Mouse (Mus musculus) kidney, adult 2 months (tissue): ENCODE results near the gene Xrcc2. TPM values are rescaled to one million over a fixed set of nuclear protein-coding genes. Genes with fewer than 3 reads are reported as not detected.

Experiments
- DNase-seq: peaks from one replicate; pipeline ENCODE4 v3.0.0; 2021
- H3K27ac ChIP-seq: fragments of 200-500 bp; 2 replicates; pipeline ENCODE4 v1.5.1; 2012; ENCODE audit warnings: low read depth, low read length, control low read depth, inconsistent platforms; ENCODE audit not compliant: insufficient read depth
- H3K27me3 ChIP-seq: fragments of 200-500 bp; replicated peaks from 2 replicates; pipeline ENCODE4 v1.6.1; 2012; ENCODE audit warnings: mild to moderate bottlenecking, moderate library complexity, low read length, inconsistent platforms; ENCODE audit not compliant: control insufficient read depth, insufficient read depth
- H3K36me3 ChIP-seq: fragments of 200-500 bp; 2 replicates; pipeline ENCODE4 v1.6.1; 2012; ENCODE audit warnings: mild to moderate bottlenecking, moderate library complexity, low read length, inconsistent platforms; ENCODE audit not compliant: control insufficient read depth, insufficient read depth
- H3K4me1 ChIP-seq: fragments of 200-500 bp; 2 replicates; pipeline ENCODE4 v1.6.1; 2011; ENCODE audit warnings: low read length; ENCODE audit not compliant: control insufficient read depth, insufficient read depth
- H3K4me3 ChIP-seq: fragments of 200-500 bp; 2 replicates; pipeline ENCODE4 v1.5.1; 2011; ENCODE audit warnings: mild to moderate bottlenecking, low read depth, low read length, control low read depth; ENCODE audit not compliant: insufficient read depth
- CTCF ChIP-seq: fragments of 200-500 bp; conservative IDR thresholded peaks from 2 replicates; pipeline ENCODE4 v1.5.1; 2011; ENCODE audit warnings: low read depth, mild to moderate bottlenecking, control low read depth, low read length, moderate library complexity, mixed read lengths; ENCODE audit not compliant: insufficient read depth, insufficient read length
- POLR2A ChIP-seq: fragments of 200-500 bp; IDR thresholded peaks from one replicate; pipeline ENCODE4 v1.6.1; 2011; ENCODE audit warnings: low read depth, low read length, control low read depth
- WGBS: fragments of 180-500 bp; shearing (Covaris S2); methylation state at CpG from one replicate; pipeline ENCODE4 v1.1.7; 2018; 5-methylcytosine and 5-hydroxymethylcytosine counted together
- polyA plus RNA-seq: library from polyadenylated mRNA; depleted of rRNA; stranded (reverse); fragments of >200 nt; gene quantifications from 2 replicates; pipeline ENCODE4 v1.2.3, GENCODE M21; 2012; rRNA removed

Xrcc2 gene
- polyA plus RNA-seq, 1 experiment: 2.8 TPM

DNA sequence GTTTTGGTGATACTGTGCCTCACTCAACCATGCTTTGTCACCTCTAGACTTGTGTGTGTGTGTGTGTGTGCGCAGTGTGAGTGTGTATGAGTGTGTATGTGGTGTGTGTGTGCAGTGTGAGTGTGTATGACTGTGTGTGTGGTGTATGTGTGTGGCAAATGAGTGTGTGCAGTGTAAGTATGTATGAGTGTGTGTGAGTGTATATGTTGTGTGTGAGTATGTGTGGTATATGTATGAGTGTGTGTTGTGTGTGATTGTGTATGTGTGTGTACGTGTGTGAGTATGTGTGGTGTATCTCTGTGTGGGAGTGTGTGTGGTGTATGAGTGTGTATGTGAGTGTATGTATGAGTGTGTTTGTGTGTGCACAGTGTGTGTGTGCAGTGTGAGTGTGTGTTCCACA is 61.1 kb downstream of the Xrcc2 start:
- no peaks in the 10 kb centered on the region for H3K27me3 ChIP-seq
- 97% methylated on average over 2 of the region's 2 CpGs for WGBS
- no peak overlapping the region for H3K4me3 ChIP-seq
- H3K36me3 ChIP-seq: no peaks in the 10 kb centered on the region
- TF ChIP-seq CTCF (no peak), POLR2A (no peak)
- H3K27ac ChIP-seq: no peak overlapping the region
- DNase-seq: no peak
- H3K4me1 ChIP-seq: no peaks in the 10 kb centered on the region

DNA sequence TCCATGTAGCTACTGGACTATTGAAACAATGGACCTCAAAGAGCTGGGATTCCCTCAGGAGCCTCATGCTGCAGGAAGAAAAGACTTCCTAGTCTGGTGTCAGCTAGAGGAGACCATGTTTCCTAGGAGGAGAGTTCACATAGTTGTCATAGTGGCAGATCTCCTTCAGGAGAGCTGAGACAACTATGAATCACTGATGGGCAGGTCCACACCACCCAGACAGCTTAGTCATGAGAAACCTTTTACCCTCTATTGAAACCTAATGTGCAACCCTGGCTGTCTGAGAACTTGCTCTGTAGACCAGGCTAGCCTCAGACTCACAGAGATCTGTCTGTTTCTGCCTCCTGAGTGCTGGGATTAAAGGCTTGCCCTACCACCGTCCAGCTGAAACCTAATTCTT is 62.9 kb downstream of the Xrcc2 start:
- Histone ChIP-seq H3K27ac (no peak overlapping the region), H3K27me3 (no peaks in the 10 kb centered on the region), H3K36me3 (no peaks in the 10 kb centered on the region), H3K4me1 (no peaks in the 10 kb centered on the region), H3K4me3 (no peak overlapping the region)
- WGBS: 59% methylated on average over 1 of the region's 1 CpGs
- TF ChIP-seq POLR2A (no peak), CTCF (no peak)
- no peak for DNase-seq

Other genes with a start within 250 kb of the Xrcc2 start
- gene Kmt2c, start 207.0 kb downstream of the Xrcc2 start, polyA plus RNA-seq: 11.8 and 12.3 TPM in 2 replicates
- 0.03 and 0.07 TPM in 2 replicates for gene Cct8l1, start 189.8 kb downstream of the Xrcc2 start, polyA plus RNA-seq
- 0.16 and 0.34 TPM in 2 replicates for gene Actr3b, start 54.2 kb upstream of the Xrcc2 start, polyA plus RNA-seq
- gene Gm21663, start 236.6 kb upstream of the Xrcc2 start, polyA plus RNA-seq: not detected in 2 replicates
- gene Gm21671, start 248.6 kb upstream of the Xrcc2 start, polyA plus RNA-seq: not detected in 2 replicates